Mouse (Mus musculus): ENCODE measurements around the gene Ttc4.

Gene Ttc4

GRCm38 (mm10) chr4:106614180-106614797 is 64.5 kb downstream of the Ttc4 start:
- peak; percentile 85 for DNase-seq (ENCODE audit: low read depth, low spot score)

- peak; percentile 61 for DNase-seq (ENCODE audit: low read depth, low spot score)
Measured at GRCm38 (mm10) chr4:106613560-106613959, 65.2 kb downstream of the Ttc4 start.

- DNase-seq (ENCODE audit: low read depth, low spot score), result no peak
Measured at GRCm38 (mm10) chr4:106613105-106613504, 65.6 kb downstream of the Ttc4 start.

All from R1 (cell line).